Mouse (Mus musculus) lung, postnatal 14 days (tissue): Measurements from ENCODE around the gene Tspan9.

Experiments
- DNase-seq: peaks from one replicate; pipeline ENCODE4 v3.0.0; 2021

Tspan9 gene

DNA sequence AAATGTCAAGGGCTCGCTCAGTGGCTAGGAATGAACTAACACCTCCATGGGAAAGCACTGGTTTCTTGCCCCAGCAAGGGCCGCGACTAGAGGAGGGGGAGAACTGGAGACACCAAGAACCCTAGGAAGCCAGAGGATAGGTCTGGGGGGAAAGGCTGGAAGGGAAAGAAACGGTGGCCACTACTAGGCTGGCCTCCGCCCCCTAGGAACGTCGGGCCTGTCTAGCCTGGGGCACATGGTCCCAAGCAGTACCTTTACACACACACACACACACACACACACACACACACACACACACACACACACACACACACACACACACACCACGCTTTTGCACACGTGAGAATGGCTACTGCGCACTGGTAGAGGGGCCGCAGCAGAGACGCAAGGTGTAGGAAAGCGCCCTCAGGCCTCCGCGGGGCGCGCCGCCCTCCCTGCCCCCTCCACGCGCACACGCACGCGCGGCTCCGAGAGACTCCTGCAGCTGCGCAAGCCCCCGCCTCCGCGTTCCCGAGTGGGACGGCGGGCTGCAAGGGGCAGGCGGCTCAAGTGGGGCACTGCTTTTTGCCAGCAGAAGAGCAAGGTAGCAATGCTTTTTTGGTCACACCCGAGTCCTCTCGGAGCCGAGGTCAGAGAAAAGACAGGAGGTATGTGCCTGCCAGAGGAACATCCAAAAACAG, 108.0 kb downstream of the Tspan9 start:
- no peak for DNase-seq

DNA sequence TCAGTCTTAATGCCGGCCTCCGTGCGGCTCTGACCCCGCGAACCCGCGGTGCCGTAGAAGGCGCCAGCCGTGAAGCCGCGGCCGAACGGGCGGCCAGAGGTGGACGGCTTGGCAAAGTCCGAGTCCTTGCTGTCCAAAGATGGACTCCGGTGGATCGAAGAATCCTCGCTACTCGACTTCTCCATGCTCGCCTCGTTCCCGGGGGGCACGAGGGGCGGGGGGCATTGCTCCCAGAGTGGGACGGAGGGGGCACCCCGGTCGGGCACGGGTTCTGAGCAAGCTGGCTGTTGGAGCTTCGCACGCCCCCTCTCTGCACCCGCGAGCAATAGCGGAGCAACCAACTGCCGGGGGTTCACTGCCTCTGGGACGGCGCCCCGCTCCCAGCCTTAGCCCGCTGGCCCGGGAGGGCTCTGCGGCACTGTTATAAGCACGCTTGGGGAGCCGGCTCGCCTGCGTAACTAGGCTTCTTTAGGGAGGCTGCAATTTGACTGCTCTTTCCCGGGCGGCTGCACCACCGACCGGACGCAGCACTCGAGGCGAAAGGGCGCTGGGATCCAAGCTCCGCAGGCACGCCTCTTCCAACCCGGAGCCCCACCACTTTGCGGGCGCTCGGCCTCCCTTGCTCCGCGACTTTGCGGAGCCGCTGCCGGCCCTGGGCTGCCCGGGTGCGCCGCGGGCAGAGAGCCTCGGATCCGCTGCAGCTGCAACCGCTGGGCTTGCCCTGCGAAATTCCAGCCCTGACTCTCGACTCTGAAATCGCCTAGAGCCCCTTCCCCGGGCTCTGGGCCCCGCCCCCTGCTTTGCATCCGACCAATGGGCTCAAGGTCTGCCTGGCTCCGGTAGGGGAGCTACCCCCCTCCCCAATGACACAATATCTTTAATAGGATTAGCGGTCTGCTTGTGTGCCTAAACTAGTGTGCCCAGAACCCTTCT, 108.8 kb downstream of the Tspan9 start:
- DNase-seq: peak; percentile 39

DNA sequence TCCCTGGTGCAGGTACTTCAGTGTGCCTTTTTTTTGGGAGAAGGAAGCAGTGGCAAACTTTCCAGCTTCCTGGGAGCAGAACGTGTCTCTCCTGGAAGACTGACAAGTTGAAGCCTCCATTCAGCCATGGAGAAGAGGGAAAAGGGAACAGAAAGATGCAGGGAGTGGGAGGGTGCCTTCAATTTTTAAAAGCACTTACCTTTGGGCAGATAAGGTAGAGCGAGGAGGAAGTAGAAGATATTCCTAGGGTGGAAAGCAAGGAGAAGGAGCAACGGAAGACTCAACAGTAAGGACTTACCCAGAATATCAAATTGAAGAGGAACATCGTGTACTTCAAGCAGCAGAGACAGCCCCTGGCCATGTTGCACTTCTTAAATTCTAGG, 109.5 kb downstream of the Tspan9 start:
- no peak for DNase-seq

DNA sequence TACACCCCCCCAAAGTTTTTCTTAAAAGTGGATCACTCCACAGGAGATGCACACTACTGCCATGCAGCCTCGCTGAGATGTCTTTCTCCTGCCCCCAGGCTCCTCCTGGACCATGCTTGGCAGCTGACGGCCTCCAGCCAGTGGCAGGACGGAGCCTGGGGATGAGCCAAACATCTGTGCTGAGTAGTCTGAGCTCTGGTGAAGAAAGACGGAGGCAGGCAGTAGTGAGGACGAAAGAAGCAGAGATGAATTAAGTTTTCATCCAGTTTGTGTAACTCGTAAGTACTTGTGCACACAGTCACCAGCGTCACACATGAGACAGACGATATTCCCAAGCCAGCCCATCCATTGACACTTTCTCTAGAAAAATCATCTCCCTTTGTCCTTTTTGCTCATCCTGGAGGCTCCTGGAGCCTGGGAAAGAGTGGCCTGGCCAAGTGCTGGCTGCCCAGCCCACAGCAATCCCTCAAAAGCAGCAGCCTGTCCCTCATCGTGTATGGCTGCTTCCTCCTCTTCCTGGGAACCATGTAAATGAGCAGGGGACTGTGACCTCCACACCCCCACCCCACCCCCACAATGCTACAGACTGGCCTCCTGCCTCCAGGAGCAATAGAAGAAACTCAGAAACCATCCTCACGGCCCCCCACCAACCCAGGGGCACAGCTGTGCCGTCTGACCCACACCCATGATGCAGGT, 110.1 kb downstream of the Tspan9 start:
- peak; percentile 45 for DNase-seq

DNA sequence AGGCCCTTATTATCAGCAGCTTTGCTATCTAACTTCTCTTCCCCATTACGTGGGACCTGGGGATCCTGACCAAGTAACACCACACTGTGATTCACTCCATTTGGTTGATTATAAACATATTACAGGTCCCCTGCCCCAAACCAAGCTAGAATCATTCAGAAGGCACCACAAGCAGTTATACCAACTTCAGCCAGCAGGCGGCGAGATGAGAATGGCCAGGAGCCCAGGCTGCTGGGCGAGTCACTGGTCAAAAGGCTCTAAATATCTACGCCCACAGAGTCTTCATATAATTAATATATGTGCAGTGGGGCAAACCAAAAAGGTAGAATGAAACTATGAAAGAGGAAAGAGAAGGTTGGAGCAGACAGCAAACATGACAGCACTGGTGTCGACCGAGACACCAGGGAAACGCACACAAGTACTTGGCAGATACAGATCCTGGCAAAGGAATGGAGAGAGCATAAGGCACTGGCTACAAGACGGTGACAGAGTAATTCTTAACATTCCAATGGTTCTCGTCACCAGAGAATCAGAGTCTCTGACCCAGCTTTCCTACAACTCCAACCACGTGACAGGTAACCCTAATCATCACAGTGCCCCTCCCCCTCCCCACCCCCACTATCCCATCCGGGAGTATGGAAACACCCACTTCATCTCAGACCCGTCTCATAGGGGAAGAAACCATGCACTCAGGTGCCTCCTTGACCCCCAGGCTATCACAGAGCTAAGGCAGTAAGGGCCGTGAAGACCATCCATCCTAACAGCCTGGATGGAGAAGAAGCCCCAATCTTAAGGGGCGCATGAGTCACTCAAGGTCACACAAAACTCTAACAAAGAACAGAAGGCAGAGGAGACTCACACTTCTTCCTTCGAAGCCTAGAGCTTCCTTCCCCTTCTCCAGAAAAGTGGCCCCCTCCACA, 110.9 kb downstream of the Tspan9 start:
- DNase-seq: peak; percentile 89

DNA sequence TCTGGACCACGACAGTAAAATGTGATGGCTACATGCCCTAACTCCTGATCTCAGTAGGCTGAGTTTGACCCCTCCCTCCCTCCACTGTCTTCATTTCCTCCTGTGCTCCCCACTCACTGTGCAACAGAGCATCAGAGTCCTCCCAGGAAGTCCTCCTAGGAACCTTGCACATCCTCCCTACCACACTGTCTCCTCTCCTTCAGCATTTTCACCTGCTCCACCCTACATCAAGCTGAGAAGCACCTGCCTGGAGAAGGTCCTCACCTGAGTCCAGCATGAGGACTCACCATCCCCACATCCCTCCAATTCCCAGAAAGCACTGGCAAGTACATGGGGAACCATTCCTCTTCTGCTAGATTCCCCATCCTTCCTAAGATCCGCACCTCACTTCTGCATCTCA, 111.8 kb downstream of the Tspan9 start:
- no peak for DNase-seq

DNA sequence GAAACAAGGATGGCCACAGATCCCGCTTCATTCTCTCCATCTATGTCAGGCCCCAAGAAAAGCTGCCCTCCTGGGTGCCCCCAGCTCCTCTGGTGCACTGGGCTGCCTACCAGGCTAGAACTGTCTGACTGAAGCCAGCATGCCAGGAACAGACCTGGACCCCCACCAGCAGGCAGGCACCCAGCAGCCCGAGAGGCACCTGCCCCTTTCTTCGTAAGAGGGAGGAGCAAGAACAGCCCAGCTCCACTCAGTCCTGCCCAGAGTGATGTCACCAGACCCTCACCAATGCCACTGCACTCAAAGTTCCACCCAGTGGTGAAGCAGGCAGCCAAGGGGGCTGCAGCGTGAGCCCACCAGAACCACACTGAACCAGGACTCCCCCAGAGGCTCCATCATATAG, 112.3 kb downstream of the Tspan9 start:
- no peak for DNase-seq

DNA sequence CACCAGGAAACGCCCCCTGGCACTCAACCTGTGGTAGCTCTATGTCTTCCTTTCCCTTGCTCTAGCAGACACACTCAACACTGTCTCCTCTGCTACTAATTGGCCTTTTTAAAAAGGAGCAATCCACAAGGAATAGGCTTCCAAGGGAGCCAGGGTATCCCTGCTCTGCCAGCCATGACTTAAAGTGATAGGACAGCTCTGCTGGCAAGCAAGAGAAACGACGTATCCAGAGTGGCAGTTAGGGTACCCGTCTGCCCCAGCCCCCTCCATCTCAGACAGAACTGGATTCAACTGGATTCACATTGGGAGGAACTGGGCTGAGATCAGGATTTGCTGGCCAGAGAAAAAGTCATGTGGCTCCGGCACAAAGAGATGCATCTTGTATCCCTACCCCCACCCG, 112.9 kb downstream of the Tspan9 start:
- DNase-seq: no peak

DNA sequence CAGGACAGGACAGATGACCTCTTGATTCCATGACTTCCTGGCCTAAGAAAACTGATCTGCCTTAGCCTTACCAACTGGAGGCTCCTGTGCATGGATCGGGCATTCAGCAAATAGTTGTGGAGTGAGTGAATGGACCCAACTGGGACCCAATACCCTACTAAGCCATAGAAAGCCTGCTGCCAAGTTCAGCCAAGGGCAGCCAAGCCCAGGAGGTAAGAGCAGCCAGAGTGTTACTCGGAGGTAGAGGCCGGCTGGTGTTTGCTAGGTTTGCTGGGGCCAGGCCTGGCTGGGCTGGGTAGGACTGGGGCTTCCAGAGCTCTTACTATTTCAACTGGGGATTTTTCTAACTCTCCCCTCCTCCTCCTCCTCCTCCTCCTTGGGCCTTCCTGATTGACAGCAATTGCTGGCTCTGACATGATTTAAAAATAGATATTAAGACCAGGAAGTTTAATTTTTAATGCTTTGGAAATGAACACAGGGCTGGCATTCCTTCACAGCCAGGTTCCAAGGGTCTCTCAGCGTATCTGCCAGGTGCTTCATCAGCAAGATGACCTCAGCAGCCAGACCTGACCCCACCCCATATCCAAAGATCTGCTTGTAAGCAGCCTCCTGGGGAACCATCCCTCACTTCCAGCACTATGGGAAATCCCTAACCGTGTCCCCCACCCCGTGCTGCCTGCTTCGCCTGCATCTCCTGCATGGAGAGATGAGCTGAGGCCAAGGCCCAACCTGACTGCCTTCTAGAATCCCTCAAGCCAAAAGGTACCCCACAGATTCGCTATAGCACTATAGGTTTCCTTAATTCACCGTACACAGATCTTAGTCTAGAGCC, 113.7 kb downstream of the Tspan9 start:
- no peak for DNase-seq

DNA sequence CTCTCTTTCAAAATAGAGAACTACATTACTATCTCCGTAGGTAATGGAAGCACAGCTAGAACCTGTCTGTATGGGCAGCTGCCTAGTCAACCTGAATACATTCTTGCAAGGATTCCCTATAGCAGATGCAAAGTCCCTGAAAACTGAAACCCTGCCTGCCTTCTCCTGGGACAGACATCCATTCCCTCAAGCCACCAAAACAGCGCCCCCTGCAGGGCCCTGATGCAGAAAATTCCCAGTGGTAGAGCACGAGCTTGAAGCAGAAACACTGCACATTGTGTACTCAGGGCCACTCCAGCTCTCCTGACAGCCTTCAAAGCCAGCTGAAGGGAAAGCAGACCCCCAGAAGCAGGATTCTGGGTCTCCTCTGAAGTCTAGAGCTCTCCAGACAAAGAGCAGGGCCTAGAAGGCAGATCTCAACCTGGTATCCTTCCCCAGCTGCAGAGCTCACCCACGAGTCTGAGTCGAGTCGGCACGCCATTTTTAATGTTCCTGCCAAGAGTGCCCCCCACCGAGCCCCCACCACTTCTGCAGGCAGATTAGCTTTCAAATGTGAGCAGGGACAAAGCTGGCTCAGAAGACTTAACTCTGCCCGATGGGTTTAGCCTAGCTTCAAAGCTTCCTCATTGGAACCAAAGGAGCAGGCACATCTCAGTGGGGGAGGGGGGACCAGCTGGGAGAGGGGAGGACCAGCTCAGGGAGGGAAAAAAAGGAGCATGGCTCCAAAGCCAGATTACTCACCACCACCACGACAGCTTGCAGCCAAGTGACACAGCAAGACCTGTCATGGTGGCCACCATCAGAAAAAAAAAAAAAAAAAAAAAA, 115.1 kb downstream of the Tspan9 start:
- DNase-seq: peak; percentile 45

DNA sequence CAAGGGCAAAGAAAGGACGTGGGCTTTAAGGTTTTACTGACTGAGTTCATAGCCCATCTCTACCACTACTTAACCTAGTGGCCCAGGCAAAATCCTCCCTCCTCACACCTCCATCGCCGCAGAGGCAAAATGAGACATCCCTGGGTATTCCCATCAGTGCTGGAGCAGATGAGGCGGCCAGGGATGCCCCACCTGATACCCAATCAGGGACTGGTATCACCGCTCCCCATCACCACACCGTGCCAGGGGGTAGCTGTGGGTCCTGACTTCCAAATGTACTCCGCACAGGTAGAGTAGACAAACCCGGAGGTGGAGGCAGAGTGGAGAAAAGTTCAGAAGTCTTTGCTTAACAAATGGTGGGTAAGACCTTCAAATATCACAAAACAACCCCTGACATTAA, 117.4 kb downstream of the Tspan9 start:
- DNase-seq: no peak

DNA sequence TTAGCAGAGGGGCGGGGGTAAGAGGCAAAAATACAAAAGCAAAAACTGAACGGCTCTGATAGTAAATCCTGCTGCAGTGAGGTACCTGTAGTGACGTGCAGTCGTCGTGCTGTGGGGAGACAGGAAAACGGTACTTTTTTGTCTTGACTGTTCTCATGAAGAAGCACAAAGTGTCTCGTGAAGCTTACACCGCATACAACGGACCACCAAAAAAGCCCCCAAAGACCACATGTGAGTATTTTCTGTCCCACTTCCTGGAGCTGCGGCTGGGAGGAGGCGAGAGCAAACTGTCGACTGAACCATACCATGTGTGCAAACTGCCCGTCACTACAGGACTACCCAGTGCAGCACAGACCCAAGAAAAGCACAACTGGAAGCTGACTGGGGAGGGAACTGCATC, 117.8 kb downstream of the Tspan9 start:
- no peak for DNase-seq

DNA sequence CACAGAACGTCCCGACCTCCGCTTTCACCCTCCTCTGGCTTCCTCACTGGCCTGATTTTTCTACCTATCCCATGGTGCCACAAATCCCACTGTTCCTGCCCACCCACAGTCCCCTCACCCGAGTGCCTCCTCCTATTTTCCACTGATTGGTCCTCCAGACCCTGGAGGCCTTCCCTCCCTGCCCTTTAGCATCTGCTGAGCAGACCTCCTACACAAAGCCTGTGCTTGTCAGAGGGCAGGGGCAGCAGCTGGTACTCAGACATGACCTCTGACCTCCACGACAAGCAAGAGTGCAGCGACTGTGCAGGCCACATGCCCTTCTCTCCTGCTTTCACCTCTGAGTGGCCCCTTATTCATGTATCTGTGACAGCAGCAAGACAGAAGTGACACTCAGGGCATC, 121.2 kb downstream of the Tspan9 start:
- no peak for DNase-seq

DNA sequence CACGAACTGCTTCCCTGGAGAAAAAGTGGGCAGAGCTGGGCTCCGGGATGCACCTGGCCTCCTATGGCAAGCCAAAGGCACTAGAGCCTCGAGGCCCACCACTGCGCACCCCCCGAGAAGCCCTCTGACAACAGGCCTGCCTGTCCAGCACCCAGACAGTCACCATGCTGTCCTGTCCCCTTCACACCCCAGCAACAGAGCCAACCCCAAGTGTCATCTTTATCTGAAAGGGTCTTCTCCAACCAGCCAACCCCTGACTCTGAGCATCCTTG, 121.5 kb downstream of the Tspan9 start:
- DNase-seq: no peak

DNA sequence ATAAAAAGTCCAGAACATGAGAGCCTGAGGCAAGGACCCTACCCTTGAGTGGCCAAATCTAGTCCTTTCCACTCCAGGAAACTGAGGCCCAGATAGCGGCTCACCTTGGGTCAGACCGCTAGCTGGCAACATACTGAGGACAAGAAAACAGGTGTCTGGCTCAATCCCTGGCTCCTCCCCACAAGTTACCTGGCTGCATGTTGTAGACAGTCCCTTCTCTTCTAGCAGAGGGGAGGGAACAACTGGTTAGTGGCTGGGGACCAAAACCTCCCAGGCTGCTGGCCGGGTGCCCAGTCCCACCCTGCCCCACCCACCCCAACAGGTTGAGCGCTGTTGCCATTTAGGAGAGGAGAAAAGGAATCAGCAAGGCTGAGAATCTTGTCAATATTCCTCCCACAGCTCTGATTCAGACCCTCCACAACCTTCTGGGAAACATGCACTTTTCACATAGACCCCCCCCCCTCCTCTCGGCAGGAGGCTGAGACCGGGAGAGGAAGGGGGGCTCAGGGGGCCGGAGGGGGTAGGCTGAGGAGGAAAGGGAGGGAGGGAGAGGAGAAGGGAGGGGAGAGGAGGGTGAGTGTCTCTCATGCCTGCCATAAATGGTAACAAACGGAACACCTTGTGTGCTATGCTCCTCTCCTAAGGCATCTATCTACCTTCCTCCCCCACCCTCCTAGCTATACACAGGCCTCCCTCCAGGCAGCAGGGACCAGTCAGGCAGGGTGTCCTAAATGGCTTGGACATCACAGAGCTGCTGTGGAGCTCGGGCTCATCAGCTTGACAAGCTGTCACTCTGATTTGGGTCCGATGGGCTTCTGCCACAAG, 122.1 kb downstream of the Tspan9 start:
- no peak for DNase-seq

DNA sequence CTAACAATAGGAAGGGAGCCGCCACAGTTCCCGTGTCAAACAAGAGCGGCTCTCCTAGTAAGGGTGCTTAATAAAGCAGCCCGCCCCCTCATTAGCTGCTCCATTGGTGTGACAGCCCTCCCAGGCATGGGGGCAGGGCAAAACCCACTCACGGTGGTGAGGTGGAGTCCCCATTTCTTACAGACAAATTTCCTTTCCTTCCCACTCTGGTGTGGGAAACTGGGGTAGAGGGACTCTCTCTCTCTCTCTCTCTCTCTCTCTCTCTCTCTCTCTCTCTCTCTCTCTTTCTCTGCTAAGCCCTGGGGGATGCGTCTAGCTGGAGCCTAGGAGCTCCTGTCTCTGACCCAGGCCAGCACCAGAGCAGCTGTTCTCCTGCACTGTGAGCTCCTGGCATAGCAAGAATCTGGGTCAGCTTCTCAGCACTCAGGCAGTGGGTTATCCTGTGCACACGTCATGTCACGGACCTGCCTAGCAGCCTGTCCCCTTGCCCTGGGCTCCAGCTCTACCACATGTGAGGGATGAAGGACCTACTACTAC, 122.8 kb downstream of the Tspan9 start:
- DNase-seq: no peak

DNA sequence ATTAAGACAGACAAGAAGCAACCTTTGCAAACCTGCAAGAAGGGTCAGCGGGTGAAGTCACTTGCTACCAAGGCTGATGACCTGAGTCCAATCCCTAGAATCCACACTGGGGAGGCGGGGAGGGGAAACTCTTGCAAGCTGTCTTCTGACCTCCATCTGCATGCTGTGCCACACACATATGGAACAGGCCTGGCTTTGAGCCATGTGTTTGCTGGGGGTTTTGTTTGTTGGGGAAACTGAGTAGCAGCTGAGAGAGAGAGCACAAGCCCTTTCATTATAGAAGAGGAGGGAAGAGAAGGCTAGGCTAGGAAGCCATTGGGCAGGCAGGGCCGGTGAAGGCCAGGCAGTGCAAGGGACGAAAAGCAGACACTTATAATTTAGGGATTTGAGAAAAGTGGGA, 123.3 kb downstream of the Tspan9 start:
- no peak for DNase-seq

DNA sequence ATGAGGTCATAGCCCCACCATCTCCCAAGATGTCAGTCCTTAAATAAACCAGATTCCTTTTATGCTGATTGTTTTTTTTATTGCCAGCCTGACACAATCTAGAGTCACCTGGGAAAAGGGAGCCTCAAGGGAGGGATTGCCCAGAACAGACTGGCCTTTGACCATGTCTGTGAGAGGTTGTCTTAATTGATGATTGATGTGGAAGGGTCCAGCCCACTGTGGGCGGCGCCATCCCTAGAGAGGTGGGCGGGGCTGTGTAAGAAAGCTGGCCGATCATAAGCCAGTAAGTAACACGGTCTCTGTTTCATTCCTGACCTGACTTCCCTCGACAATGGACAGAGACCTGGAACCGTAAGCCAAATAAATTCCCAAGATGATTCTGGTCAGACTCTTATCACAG, 124.3 kb downstream of the Tspan9 start:
- no peak for DNase-seq

DNA sequence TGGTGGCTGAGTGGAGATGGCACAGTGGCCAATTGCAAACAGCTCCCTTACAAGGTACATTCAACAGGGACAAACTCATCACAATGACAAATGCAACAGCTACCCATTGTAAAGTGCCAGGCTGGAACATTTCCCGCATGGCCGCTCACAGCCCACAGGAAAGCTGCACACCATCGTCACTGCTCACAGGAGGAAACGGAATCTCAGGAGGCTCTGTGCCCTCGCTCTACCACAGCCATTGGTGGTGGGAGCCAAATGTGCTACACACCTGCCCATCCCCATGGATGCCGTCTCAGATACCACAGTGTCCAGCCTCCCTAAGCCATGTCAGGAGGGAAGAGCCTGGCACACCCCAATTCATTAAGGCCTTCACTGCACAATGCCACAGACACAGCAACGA, 128.1 kb downstream of the Tspan9 start:
- no peak for DNase-seq

DNA sequence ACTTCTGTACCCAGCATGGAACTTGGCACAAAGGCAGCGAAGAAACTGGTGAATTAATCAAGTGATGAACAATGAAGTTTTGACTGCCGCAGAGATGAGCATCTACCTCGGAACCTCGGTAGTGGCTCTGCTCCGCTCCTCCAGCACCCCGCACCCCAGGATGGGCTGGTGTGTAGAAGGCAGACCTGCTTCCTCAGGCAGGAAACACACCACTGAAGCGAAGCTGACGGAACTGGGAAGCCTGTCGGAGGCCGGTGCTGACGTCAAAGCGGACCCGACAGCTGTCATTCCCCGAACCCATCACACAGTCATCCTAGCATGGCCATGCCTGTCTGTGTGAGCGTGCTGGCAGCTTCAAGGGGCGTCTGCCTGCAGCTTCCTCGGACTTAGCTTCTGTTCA, 131.6 kb downstream of the Tspan9 start:
- no peak for DNase-seq
